Mouse (Mus musculus) lung, postnatal 0 days (tissue): Measurements from ENCODE around the gene Nsun5. TPM values are rescaled to one million over a fixed set of nuclear protein-coding genes. Genes with fewer than 3 reads are reported as not detected.
"Not testable (repeated sequence)": the region's sequence is repeated elsewhere in the genome, so short reads cannot be mapped to it uniquely, and the experiment has no call there.

ENCODE experiments used
- ATAC-seq: fragments of 200-750 bp; cut with Nextera tagmentation; 2 replicates; pipeline ENCODE4 v1.8.0; 2017; ENCODE audit warnings: moderate library complexity
- DNase-seq: peaks from one replicate; pipeline ENCODE4 v3.0.0-alpha.2; 2016; ENCODE audit warnings: low spot score
- H3K27ac ChIP-seq: fragments of 300-500 bp; sonication (generic); 2 replicates; pipeline ENCODE4 v1.5.1; 2014; ENCODE audit warnings: antibody characterized with exemption, mild to moderate bottlenecking, low read length, mixed read lengths
- H3K27me3 ChIP-seq: fragments of 300-500 bp; sonication (generic); replicated peaks from 2 replicates; pipeline ENCODE4 v1.6.1; 2014; ENCODE audit warnings: low read length, mixed read lengths; ENCODE audit not compliant: insufficient read depth
- H3K36me3 ChIP-seq: fragments of 300-500 bp; sonication (generic); 2 replicates; pipeline ENCODE4 v1.6.1; 2014; ENCODE audit warnings: low read length, mixed read lengths; ENCODE audit not compliant: insufficient read depth
- H3K4me1 ChIP-seq: fragments of 300-500 bp; sonication (generic); 2 replicates; pipeline ENCODE4 v1.6.1; 2014; ENCODE audit warnings: antibody characterized with exemption, low read depth, low read length, mixed read lengths; ENCODE audit not compliant: insufficient read depth
- H3K4me2 ChIP-seq: fragments of 300-500 bp; sonication (generic); replicated peaks from 2 replicates; pipeline ENCODE4 v1.6.1; 2014; ENCODE audit warnings: low read depth, mild to moderate bottlenecking, low read length, moderate library complexity, mixed read lengths
- H3K4me3 ChIP-seq: fragments of 300-500 bp; sonication (generic); 2 replicates; pipeline ENCODE4 v1.5.1; 2014; ENCODE audit warnings: low read depth, low read length
- H3K9ac ChIP-seq: fragments of 300-500 bp; sonication (generic); replicated peaks from 2 replicates; pipeline ENCODE4 v1.6.1; 2014; ENCODE audit warnings: low read depth, mild to moderate bottlenecking
- H3K9me3 ChIP-seq: fragments of 300-500 bp; sonication (generic); 2 replicates; pipeline ENCODE4 v1.6.1; 2016; ENCODE audit warnings: low read length, mixed read lengths
- CTCF ChIP-seq: IDR thresholded peaks from 2 replicates; pipeline ENCODE4 v1.5.1; 2016; ENCODE audit warnings: antibody characterized with exemption, mild to moderate bottlenecking
- EP300 ChIP-seq: IDR thresholded peaks from 2 replicates; pipeline ENCODE4 v1.6.1; 2016; ENCODE audit warnings: antibody characterized with exemption, mild to moderate bottlenecking, control low read depth
- WGBS: fragments of 180-500 bp; shearing (Covaris S2); extraction: QIAGEN DNeasy Blood & Tissue Kit; methylation state at CpG from one replicate; pipeline ENCODE4 v1.1.7; 2014; 5-methylcytosine and 5-hydroxymethylcytosine counted together
- polyA plus RNA-seq: library from polyadenylated mRNA; unstranded; fragments of >200 nt; fragmentation: Nextera tagmentation; extraction: Ambion mirVana; gene quantifications from 2 replicates; pipeline ENCODE4 v1.2.1, GENCODE M21; 2015

Nsun5 gene
- polyA plus RNA-seq, 1 experiment from 2014 or later: 13.5 TPM

DNA sequence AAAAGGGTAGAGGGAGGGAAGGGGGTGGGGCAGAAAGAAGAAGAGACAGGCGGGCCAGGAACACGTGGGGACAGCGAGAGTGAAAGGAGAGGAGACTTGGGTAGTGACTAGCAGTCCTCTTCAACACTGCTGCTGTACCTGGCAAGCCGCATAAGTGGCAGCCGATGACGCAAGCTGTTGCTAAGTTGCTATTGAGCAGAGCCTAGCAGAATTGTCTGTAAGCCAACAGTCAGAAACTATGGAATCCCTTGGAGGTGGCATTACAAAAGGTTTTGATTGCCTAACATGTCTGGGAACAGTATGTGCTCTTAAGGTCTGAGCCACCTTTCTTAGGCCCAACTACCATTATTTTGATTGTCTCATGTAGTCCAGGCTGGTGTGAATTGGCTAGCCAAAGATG is 1.4 kb upstream of the Nsun5 start:
- H3K36me3 ChIP-seq: no peaks in the 10 kb centered on the region
- DNase-seq: peak; percentile 79
- 71% methylated on average over 6 of the region's 6 CpGs for WGBS
- no peak overlapping the region for H3K4me2 ChIP-seq
- TF ChIP-seq CTCF: no peak
- TF ChIP-seq EP300: peak; percentile 12; the same call in 1 of the 2 replicates
- ATAC-seq: peak; percentile 40
- H3K9me3 ChIP-seq: no peaks in the 10 kb centered on the region
- H3K27me3 ChIP-seq: no peaks in the 10 kb centered on the region
- no peak overlapping the region for H3K4me3 ChIP-seq
- peaks cover 4% of the 10 kb centered on the region; the same call in 1 of the 2 replicates for H3K4me1 ChIP-seq
- no peak overlapping the region for H3K9ac ChIP-seq
- no peak overlapping the region for H3K27ac ChIP-seq

DNA sequence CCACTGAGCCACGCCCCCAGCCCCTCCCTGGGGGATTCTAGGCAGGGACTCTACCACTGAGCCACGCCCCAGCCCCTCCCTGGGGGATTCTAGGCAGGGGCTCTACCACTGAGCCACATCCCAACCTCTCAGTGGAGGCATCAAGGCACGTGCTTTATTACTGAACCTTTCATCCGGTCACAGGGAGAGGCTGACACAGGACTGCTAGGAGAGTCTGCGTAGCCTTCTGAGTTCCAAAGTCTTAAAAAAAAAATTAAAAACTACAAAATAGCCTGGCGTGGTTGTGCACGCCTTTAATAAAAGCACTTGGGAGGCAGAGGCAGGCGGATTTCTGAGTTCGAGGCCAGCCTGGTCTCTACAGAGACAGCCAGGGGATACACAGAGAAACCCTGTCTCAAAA is 557 bp upstream of the Nsun5 start:
- H3K4me2 ChIP-seq: peak overlapping the region; percentile 96
- 61% methylated on average over 9 of the region's 9 CpGs for WGBS
- H3K27me3 ChIP-seq, H3K4me1 ChIP-seq, ATAC-seq, DNase-seq, H3K9me3 ChIP-seq, H3K36me3 ChIP-seq: not testable (repeated sequence)
- H3K9ac ChIP-seq: peak overlapping the region; percentile 75
- peak overlapping the region; percentile 69 for H3K4me3 ChIP-seq
- 0 out of 2 replicates have a peak overlapping the region, but pooled peaks have one; percentile 81 for H3K27ac ChIP-seq

DNA sequence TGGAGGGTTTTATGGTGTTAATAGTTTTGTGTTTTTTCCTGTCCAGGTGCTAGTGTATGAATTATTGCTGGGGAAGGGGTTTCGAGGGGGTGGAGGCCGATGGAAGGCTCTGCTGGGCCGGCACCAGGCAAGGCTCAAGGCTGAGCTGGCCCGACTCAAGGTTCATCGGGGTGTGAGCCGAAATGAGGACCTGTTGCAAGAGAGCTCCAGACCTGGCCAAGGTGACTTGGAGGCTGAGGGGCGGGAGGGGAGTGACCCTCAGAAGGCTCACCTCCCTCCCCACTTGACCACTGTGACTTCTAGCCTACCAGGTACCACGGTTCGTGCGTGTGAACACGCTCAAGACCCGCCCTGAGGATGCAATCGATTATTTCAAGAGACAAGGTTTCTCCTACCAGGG is 1.4 kb downstream of the Nsun5 start:
- Histone ChIP-seq H3K9me3 (no peaks in the 10 kb centered on the region), H3K36me3 (peaks cover 7% of the 10 kb centered on the region; the same call in 1 of the 2 replicates), H3K9ac (no peak overlapping the region), H3K27me3 (no peaks in the 10 kb centered on the region), H3K4me3 (no peak overlapping the region), H3K4me2 (no peak overlapping the region), H3K27ac (no peak overlapping the region), H3K4me1 (peaks cover 4% of the 10 kb centered on the region; the same call in 1 of the 2 replicates)
- TF ChIP-seq EP300 (no peak), CTCF (no peak)
- DNase-seq (no peak), ATAC-seq (no peak)
- WGBS: 91% methylated on average over 13 of the region's 13 CpGs

DNA sequence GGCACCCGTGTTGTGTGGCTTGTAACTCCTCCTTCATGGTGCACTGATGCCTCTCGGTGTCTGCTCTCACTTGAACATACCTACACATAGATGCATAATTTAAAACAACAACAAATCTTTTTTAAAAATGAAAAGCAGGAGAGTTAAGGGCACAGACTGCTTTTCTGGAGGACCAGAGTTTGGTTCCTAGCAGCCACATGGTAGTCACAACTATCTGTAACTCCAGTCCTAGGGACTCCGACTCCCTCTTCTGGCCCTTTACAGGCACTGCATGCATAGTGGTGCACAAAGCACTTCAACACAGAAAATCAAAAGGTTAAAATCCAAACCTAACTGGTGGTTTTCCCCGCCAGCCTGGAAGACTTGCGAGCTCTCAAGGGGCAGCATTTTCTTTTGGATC is 3.8 kb downstream of the Nsun5 start:
- TF ChIP-seq CTCF (peak; percentile 13; the same call in 1 of the 2 replicates), EP300 (no peak)
- no peaks in the 10 kb centered on the region for H3K9me3 ChIP-seq
- DNase-seq: no peak
- no peaks in the 10 kb centered on the region for H3K27me3 ChIP-seq
- H3K36me3 ChIP-seq: peaks cover 20% of the 10 kb centered on the region; the same call in 1 of the 2 replicates
- no peak overlapping the region for H3K27ac ChIP-seq
- no peak for ATAC-seq
- no peak overlapping the region for H3K9ac ChIP-seq
- WGBS: 93% methylated on average over 5 of the region's 5 CpGs
- H3K4me1 ChIP-seq: peaks cover 4% of the 10 kb centered on the region; the same call in 1 of the 2 replicates
- no peak overlapping the region for H3K4me3 ChIP-seq
- no peak overlapping the region for H3K4me2 ChIP-seq

DNA sequence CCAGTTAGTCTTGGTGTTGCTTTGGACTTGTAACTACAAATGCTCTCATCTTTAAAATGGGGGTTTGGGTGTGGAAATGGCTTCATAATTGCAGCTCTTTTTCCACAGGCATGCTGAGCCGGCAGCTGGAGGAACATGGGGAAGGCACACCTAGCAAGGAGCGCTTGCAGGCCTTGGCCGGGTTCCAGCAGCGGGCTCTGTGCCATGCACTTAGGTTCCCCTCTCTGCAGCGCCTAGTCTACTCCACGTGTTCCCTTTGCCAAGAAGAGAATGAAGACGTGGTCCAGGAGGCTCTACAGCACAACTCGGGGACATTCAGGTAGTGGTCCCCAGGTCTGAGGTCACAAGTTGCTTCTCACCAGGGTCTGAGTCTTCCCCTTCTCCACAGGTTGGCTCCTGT is 5.4 kb downstream of the Nsun5 start:
- Histone ChIP-seq H3K27me3 (no peaks in the 10 kb centered on the region), H3K27ac (no peak overlapping the region), H3K4me3 (no peak overlapping the region), H3K9me3 (no peaks in the 10 kb centered on the region), H3K36me3 (peaks cover 27% of the 10 kb centered on the region; the same call in 1 of the 2 replicates), H3K9ac (no peak overlapping the region), H3K4me2 (no peak overlapping the region), H3K4me1 (peaks cover 4% of the 10 kb centered on the region; the same call in 1 of the 2 replicates)
- ATAC-seq (peak; percentile 65), DNase-seq (peak; percentile 56)
- WGBS: 48% methylated on average over 8 of the region's 8 CpGs
- TF ChIP-seq CTCF: no peak
- no peak for TF ChIP-seq EP300

DNA sequence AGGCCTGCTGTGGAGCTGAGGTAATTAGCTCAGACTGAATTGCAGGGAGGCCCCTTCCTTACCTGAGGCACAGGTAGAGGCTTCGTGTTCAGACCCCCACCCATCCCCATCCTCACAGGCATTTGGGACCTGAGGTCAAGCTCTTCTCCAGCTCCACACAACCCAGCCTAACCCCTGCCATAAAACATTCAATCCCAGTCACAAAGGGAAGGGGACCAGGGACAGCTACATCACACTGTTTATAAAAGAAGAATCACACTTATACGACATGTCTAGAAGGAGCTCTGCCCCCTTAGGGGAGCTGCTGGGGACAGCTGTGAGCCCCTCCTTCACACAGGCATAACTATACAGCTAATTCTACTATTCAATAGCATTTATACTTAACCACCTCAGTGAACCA is 6.6 kb downstream of the Nsun5 start:
- Histone ChIP-seq H3K9ac (no peak overlapping the region), H3K27ac (no peak overlapping the region), H3K27me3 (no peaks in the 10 kb centered on the region), H3K4me2 (no peak overlapping the region), H3K4me3 (no peak overlapping the region), H3K9me3 (no peaks in the 10 kb centered on the region), H3K4me1 (no peaks in the 10 kb centered on the region), H3K36me3 (peaks cover 39% of the 10 kb centered on the region; the same call in 1 of the 2 replicates)
- TF ChIP-seq CTCF (no peak), EP300 (no peak)
- DNase-seq: no peak
- ATAC-seq: no peak
- WGBS: 58% methylated on average over 2 of the region's 2 CpGs

DNA sequence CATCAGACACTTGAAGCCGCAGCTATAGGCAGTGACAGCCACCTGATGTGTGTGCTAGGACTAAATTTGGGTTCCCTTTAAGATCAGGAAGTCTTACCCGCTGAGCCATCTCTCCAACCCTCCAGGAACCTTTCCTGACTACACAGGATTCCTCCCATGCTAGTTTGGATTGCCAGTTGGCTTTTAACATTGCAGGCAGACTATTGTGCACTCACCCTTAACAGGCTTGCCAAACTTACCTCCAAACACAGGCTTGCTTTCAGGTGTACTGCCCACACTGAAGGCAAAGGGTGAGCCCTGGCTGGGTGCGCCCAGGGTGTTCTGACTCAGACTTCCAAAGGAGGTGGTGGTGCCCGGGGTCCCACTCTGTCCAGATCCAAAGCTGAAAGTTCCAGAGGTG is 10.9 kb downstream of the Nsun5 start:
- no peak overlapping the region for H3K4me2 ChIP-seq
- H3K27ac ChIP-seq: no peak overlapping the region
- 87% methylated on average over 4 of the region's 4 CpGs for WGBS
- peaks cover 72% of the 10 kb centered on the region for H3K36me3 ChIP-seq
- no peak overlapping the region for H3K9ac ChIP-seq
- H3K27me3 ChIP-seq: no peaks in the 10 kb centered on the region
- H3K9me3 ChIP-seq: no peaks in the 10 kb centered on the region
- no peak for DNase-seq
- ATAC-seq: no peak
- no peak for TF ChIP-seq EP300
- no peak for TF ChIP-seq CTCF
- no peaks in the 10 kb centered on the region for H3K4me1 ChIP-seq
- no peak overlapping the region for H3K4me3 ChIP-seq
